Mouse (Mus musculus): ENCODE data around the gene Zfp354a. TPM values are rescaled to one million over a fixed set of nuclear protein-coding genes. Genes with fewer than 3 reads are reported as not detected.
A peak's percentile ranks its signal among the peaks of the same experiment; 100 is the strongest.
"Not testable (repeated sequence)": the region's sequence is repeated elsewhere in the genome, so short reads cannot be mapped to it uniquely, and the experiment has no call there.

The Zfp354a gene
- 2.2 and 5.2 TPM in 2 replicates for polyA plus RNA-seq (2012; rRNA removed)

DNA sequence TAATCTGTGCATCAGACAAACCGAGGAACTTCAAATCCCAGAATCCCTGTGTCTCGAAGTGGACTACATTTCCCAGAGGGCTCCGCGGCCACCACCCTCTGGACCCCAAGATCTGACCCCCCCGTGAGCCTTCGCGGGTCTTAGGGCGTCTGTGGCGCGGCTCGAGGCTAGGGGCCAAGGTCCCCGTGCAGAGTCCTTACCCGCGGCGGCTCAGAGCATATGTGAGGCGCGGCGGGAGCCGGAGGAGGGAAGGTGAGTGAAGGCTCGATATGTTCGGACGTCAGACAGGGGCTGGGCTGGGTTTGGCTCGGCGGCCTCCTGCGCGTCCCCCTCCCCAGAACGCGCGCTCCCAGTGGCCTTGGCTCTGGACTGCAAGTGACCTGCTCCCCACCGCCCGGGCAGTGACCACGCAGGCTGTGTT, at the start of gene Zfp354a:
Gene Zfp354a, plus strand, starts transcription at position 107 of the 421 bp plus-strand sequence.
- WGBS, result under 1% methylated on average over 32 of the region's 32 CpGs
- peak within 1 kb of the TSS; percentile 91 for H3K4me3 ChIP-seq (ENCODE audit: insufficient read depth, low read depth, low read length)
- no peak for TF ChIP-seq POLR2A (IDR thresholded peaks at IDR 0.05; ENCODE audit: low read depth, low read length)
- no peaks in the 10 kb centered on the region; the same call in 1 of the 2 replicates for H3K36me3 ChIP-seq (ENCODE audit: control insufficient read depth, insufficient read depth, low read length)
- peak within 1 kb of the TSS; percentile 57 for H3K27ac ChIP-seq (ENCODE audit: insufficient read depth, low read depth, low read length)
- DNase-seq, result peak; percentile 85
- no peaks in the 10 kb centered on the region for H3K27me3 ChIP-seq (replicated peaks; ENCODE audit: control insufficient read depth, insufficient read depth, low read length)
- peaks cover 8% of the 10 kb centered on the region for H3K4me1 ChIP-seq (ENCODE audit: control insufficient read depth, insufficient read depth, low read length)

DNA sequence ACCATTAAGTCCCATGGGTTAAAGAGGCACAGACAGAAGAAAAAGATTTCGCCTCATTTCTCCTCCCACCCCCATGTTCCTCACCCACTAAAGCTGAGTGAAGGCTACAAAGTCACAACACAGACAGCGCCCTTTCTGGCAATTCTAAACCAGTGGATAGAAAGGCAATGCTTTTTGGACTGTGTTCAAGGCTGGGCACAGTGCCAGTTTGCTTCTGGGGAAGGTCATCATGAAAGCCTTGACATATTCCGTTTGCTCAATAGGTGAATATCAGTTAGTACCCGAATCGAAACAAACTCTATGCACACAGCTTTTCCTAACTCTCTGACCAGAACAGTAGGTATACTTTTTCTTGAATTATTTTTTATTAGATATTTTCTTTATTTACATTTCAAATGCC, 47.2 kb upstream of the Zfp354a start:
- Histone ChIP-seq H3K4me1 (ENCODE audit: control insufficient read depth, insufficient read depth, low read length) (no peaks in the 10 kb centered on the region), H3K27me3 (replicated peaks; ENCODE audit: control insufficient read depth, insufficient read depth, low read length) (no peaks in the 10 kb centered on the region), H3K36me3 (ENCODE audit: control insufficient read depth, insufficient read depth, low read length) (no peaks in the 10 kb centered on the region), H3K4me3 (ENCODE audit: insufficient read depth, low read depth, low read length) (no peak overlapping the region), H3K27ac (ENCODE audit: insufficient read depth, low read depth, low read length) (no peak overlapping the region)
- 32% methylated on average over 5 of the region's 5 CpGs for WGBS
- peak; percentile 63 for DNase-seq
- TF ChIP-seq POLR2A (IDR thresholded peaks at IDR 0.05; ENCODE audit: low read depth, low read length) (no peak), CTCF (conservative IDR thresholded peaks at IDR 0.05; ENCODE audit: insufficient read depth, insufficient read length, low read depth, low read length) (no peak)

DNA sequence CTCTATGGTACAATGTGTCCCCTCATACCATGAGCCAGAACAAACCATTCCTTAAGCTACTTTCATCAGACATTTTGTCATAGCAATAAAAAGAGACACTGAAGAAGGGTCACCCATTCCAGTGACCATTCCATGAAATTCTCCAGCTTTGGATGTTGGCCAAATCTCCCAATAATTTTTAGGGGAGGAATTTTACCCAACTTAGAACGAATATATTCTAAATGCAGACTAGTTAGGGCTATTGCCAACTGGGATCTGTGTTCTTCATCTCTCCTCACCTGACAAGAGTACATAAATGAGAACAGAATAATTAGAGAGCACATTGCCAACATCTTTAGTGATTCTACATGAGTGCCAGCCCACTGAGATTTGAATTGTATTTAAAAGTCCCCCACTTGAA, 45.1 kb upstream of the Zfp354a start, which contains the start of gene Olfr54:
Gene Olfr54, plus strand, starts transcription at position 301 of the 400 bp plus-strand sequence.
- no peak for TF ChIP-seq CTCF (conservative IDR thresholded peaks at IDR 0.05; ENCODE audit: insufficient read depth, insufficient read length, low read depth, low read length)
- TF ChIP-seq POLR2A (IDR thresholded peaks at IDR 0.05; ENCODE audit: low read depth, low read length), result no peak
- Histone ChIP-seq H3K36me3 (ENCODE audit: control insufficient read depth, insufficient read depth, low read length) (no peaks in the 10 kb centered on the region), H3K27ac (ENCODE audit: insufficient read depth, low read depth, low read length) (no peak within 1 kb of the TSS), H3K4me1 (ENCODE audit: control insufficient read depth, insufficient read depth, low read length) (no peaks in the 10 kb centered on the region), H3K4me3 (ENCODE audit: insufficient read depth, low read depth, low read length) (no peak within 1 kb of the TSS), H3K27me3 (replicated peaks; ENCODE audit: control insufficient read depth, insufficient read depth, low read length) (no peaks in the 10 kb centered on the region)
- WGBS, result 41% methylated on average over 1 of the region's 1 CpGs
- no peak for DNase-seq

- TF ChIP-seq CTCF (conservative IDR thresholded peaks at IDR 0.05; ENCODE audit: insufficient read depth, insufficient read length, low read depth, low read length) (no peak), POLR2A (IDR thresholded peaks at IDR 0.05; ENCODE audit: low read depth, low read length) (no peak)
- Histone ChIP-seq H3K4me1 (ENCODE audit: control insufficient read depth, insufficient read depth, low read length) (no peaks in the 10 kb centered on the region), H3K27me3 (replicated peaks; ENCODE audit: control insufficient read depth, insufficient read depth, low read length) (no peaks in the 10 kb centered on the region), H3K4me3 (ENCODE audit: insufficient read depth, low read depth, low read length) (no peak overlapping the region), H3K36me3 (ENCODE audit: control insufficient read depth, insufficient read depth, low read length) (no peaks in the 10 kb centered on the region), H3K27ac (ENCODE audit: insufficient read depth, low read depth, low read length) (no peak overlapping the region)
- DNase-seq, result no peak
- WGBS, result 47% methylated on average over 2 of the region's 2 CpGs
These were observed 42.7 kb upstream of the Zfp354a start for GRCm38 (mm10) chr11:51016341-51016740.

- DNase-seq, result peak; percentile 55
- H3K27ac ChIP-seq (ENCODE audit: insufficient read depth, low read depth, low read length); H3K27me3 ChIP-seq (replicated peaks; ENCODE audit: control insufficient read depth, insufficient read depth, low read length); H3K36me3 ChIP-seq (ENCODE audit: control insufficient read depth, insufficient read depth, low read length); H3K4me1 ChIP-seq (ENCODE audit: control insufficient read depth, insufficient read depth, low read length); H3K4me3 ChIP-seq (ENCODE audit: insufficient read depth, low read depth, low read length): not testable (repeated sequence)
- WGBS, result 58% methylated on average over 11 of the region's 11 CpGs
These were observed 32.2 kb upstream of the Zfp354a start for GRCm38 (mm10) chr11:51026811-51027210.

DNA sequence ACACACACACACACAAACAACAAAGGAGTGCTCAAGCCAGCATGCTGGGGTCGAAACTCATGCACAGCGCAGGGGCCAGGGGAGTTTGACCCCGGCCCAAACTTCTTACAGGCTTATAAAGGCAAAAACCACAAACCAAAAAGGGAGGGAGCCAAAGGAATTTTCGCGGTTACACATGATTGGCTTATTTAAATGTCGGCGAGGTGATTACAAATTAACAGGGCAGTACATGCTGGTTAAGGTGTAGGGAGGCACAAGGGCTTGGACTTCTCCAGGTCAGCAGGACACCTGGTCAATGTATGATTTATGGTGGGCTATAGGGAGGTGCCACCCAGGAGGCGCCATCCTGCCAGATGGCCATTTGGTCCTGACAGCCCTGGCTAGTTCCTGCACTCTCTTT, 29.7 kb upstream of the Zfp354a start:
- not testable (repeated sequence) for H3K27ac ChIP-seq (ENCODE audit: insufficient read depth, low read depth, low read length); H3K4me1 ChIP-seq (ENCODE audit: control insufficient read depth, insufficient read depth, low read length); H3K27me3 ChIP-seq (replicated peaks; ENCODE audit: control insufficient read depth, insufficient read depth, low read length); H3K4me3 ChIP-seq (ENCODE audit: insufficient read depth, low read depth, low read length); H3K36me3 ChIP-seq (ENCODE audit: control insufficient read depth, insufficient read depth, low read length)
- WGBS, result 16% methylated on average over 8 of the region's 8 CpGs
- DNase-seq, result peak; percentile 63

DNA sequence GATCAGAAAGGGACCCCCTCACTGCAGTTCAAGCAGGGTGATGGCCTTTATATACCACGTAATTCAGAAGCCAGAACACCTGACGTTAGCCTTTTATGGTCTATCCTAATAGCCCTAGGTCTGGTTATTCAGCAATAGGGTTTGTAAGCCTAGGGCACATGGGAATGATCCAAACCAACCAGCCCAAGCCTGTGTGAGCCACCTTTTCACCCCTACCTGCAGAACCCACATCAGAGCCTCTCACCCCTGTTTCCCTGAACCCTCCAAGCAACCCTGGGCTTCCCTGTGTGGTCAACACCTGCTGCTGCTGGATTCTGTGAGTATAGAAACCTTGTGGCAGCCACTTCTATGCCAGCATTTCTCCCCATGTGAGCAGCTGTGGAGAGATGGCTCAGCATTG, 28.8 kb upstream of the Zfp354a start:
- H3K27ac ChIP-seq (ENCODE audit: insufficient read depth, low read depth, low read length), result no peak overlapping the region
- DNase-seq, result peak; percentile 42
- TF ChIP-seq POLR2A (IDR thresholded peaks at IDR 0.05; ENCODE audit: low read depth, low read length), result no peak
- no peak for TF ChIP-seq CTCF (conservative IDR thresholded peaks at IDR 0.05; ENCODE audit: insufficient read depth, insufficient read length, low read depth, low read length)
- no peaks in the 10 kb centered on the region for H3K4me1 ChIP-seq (ENCODE audit: control insufficient read depth, insufficient read depth, low read length)
- H3K27me3 ChIP-seq (replicated peaks; ENCODE audit: control insufficient read depth, insufficient read depth, low read length), result no peaks in the 10 kb centered on the region
- H3K4me3 ChIP-seq (ENCODE audit: insufficient read depth, low read depth, low read length), result no peak overlapping the region
- no peaks in the 10 kb centered on the region for H3K36me3 ChIP-seq (ENCODE audit: control insufficient read depth, insufficient read depth, low read length)
- WGBS, result 54% methylated on average over 2 of the region's 2 CpGs

- no peak overlapping the region for H3K27ac ChIP-seq (ENCODE audit: insufficient read depth, low read depth, low read length)
- peak; percentile 35 for DNase-seq
- no peaks in the 10 kb centered on the region for H3K36me3 ChIP-seq (ENCODE audit: control insufficient read depth, insufficient read depth, low read length)
- peak; percentile 45 for TF ChIP-seq CTCF (conservative IDR thresholded peaks at IDR 0.05; ENCODE audit: insufficient read depth, insufficient read length, low read depth, low read length)
- TF ChIP-seq POLR2A (IDR thresholded peaks at IDR 0.05; ENCODE audit: low read depth, low read length), result no peak
- 28% methylated on average over 1 of the region's 1 CpGs for WGBS
- no peak overlapping the region for H3K4me3 ChIP-seq (ENCODE audit: insufficient read depth, low read depth, low read length)
- H3K4me1 ChIP-seq (ENCODE audit: control insufficient read depth, insufficient read depth, low read length), result no peaks in the 10 kb centered on the region
- H3K27me3 ChIP-seq (replicated peaks; ENCODE audit: control insufficient read depth, insufficient read depth, low read length), result no peaks in the 10 kb centered on the region
These were observed 26.2 kb upstream of the Zfp354a start for GRCm38 (mm10) chr11:51032851-51033250.

GRCm38 (mm10) chr11:51034141-51034540, 24.9 kb upstream of the Zfp354a start:
- not testable (repeated sequence) for H3K4me3 ChIP-seq (ENCODE audit: insufficient read depth, low read depth, low read length); H3K4me1 ChIP-seq (ENCODE audit: control insufficient read depth, insufficient read depth, low read length); DNase-seq; H3K27ac ChIP-seq (ENCODE audit: insufficient read depth, low read depth, low read length); H3K27me3 ChIP-seq (replicated peaks; ENCODE audit: control insufficient read depth, insufficient read depth, low read length); H3K36me3 ChIP-seq (ENCODE audit: control insufficient read depth, insufficient read depth, low read length)
